Mouse (Mus musculus): Measurements from ENCODE around the gene Tspan4. TPM values are rescaled to one million over a fixed set of nuclear protein-coding genes. Genes with fewer than 3 reads are reported as not detected.

The Tspan4 gene
- polyA plus RNA-seq, 1 experiment from 2014 or later: 24.8 TPM

DNA sequence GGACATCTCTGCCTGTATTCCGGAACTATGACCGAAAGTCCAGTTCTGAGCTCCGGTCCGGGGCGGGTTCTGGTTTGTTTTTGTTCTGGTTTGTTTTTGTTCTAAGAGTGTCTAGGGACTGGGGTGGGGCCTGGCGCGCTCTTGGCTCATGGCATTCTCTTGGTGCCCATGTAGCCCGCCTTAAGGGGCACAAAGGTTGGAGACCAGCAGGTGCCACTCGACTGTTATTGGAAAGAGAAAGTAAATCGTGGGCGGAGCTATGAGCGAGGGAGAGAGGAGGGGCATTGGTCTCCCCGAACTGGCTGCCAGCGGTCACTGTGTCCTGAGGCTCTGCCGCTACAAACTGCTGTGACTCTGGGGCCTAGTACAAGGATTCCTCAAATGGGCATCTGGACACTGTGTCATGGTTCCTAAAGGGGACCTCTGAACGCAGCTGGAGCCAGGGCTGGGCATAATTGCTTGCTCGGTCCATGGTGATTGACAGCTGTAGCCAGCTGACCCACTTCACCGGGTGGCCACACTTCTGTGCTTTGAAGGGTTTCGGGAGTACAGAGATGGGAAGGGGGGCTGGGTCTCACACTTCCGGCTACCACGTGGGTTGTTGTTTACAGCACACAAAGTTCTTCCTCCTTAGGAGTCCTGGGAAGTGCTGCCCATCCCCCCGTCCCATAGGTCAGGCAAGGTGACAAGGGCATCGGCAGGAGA lies 19.3 kb upstream of the Tspan4 start:
- peak; percentile 21 for ATAC-seq (ENCODE audit: insufficient number of reproducible peaks, insufficient read depth, low FRiP score, low TSS enrichment, low read depth)
- H3K27ac ChIP-seq: peak overlapping the region; percentile 66; the same call in 1 of the 2 replicates
- peaks cover 34% of the 10 kb centered on the region for H3K27me3 ChIP-seq
- H3K9ac ChIP-seq (replicated peaks): peak overlapping the region; percentile 66
- no peaks in the 10 kb centered on the region for H3K9me3 ChIP-seq
- peak overlapping the region; percentile 61 for H3K4me3 ChIP-seq (replicated peaks)
- H3K4me2 ChIP-seq: peak overlapping the region; percentile 98
- peaks cover 17% of the 10 kb centered on the region for H3K4me1 ChIP-seq (replicated peaks)
- H3K36me3 ChIP-seq: peaks cover 24% of the 10 kb centered on the region
- WGBS: 1% methylated on average over 23 of the region's 23 CpGs

DNA sequence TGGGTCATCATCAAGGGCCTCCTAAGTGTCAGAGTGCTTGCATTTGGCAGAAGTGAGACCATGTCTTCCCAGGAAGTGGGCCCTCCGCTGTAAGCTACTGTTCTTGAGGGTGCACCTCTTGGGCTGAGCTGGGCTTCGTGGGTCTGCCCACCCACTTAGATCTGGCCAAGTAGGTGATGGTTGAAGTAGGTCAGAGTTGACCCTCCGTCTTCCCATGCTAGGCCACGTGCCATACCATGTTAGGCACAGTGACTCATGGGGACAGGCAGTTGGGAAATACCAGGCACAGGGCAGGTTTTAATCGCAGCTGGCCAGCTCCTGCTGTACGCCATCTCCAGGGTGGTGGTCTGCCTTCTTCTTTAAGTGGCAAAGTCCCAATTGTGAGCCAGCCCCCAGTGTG lies 18.3 kb upstream of the Tspan4 start:
- H3K4me3 ChIP-seq (replicated peaks): no peak overlapping the region

DNA sequence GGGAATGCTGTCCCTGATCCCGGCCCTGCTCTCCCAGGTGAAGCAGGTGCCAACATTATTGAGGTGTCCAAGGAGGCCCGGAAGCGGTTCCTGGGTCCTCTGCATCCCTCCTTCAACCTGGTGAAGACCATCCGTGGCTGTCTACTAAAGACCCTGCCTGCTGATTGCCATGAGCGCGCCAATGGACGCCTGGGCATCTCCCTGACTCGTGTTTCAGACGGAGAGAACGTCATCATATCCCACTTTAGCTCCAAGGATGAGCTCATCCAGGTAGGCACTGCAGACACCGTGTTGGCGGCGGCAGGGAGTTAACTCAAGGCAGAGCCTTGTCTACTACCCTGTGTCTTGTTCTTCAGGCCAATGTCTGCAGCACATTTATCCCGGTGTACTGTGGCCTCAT lies 17.8 kb upstream of the Tspan4 start:
- no peaks in the 10 kb centered on the region for H3K9me3 ChIP-seq
- 91% methylated on average over 14 of the region's 14 CpGs for WGBS
- H3K4me3 ChIP-seq (replicated peaks): no peak overlapping the region
- H3K4me1 ChIP-seq (replicated peaks): peaks cover 26% of the 10 kb centered on the region
- no peak for ATAC-seq (ENCODE audit: insufficient number of reproducible peaks, insufficient read depth, low FRiP score, low TSS enrichment, low read depth)
- H3K4me2 ChIP-seq: no peak overlapping the region
- H3K36me3 ChIP-seq: peaks cover 10% of the 10 kb centered on the region
- H3K9ac ChIP-seq (replicated peaks): no peak overlapping the region
- peaks cover 49% of the 10 kb centered on the region for H3K27me3 ChIP-seq
- no peak overlapping the region for H3K27ac ChIP-seq

More for the DNA sequence above, 18.3 kb upstream of the Tspan4 start:
- H3K9me3 ChIP-seq: no peaks in the 10 kb centered on the region
- peaks cover 21% of the 10 kb centered on the region for H3K4me1 ChIP-seq (replicated peaks)
- H3K27me3 ChIP-seq: peaks cover 44% of the 10 kb centered on the region
- H3K27ac ChIP-seq: no peak overlapping the region
- H3K4me2 ChIP-seq: no peak overlapping the region
- no peak for ATAC-seq (ENCODE audit: insufficient number of reproducible peaks, insufficient read depth, low FRiP score, low TSS enrichment, low read depth)
- H3K9ac ChIP-seq (replicated peaks): no peak overlapping the region
- 94% methylated on average over 6 of the region's 6 CpGs for WGBS
- peaks cover 15% of the 10 kb centered on the region for H3K36me3 ChIP-seq

GRCm38 (mm10) chr7:141457986-141458660 lies 16.9 kb upstream of the Tspan4 start:
- no peak for ATAC-seq (ENCODE audit: insufficient number of reproducible peaks, insufficient read depth, low FRiP score, low TSS enrichment, low read depth)
- H3K36me3 ChIP-seq: peaks cover 8% of the 10 kb centered on the region; the same call in 1 of the 2 replicates
- H3K4me2 ChIP-seq: no peak overlapping the region
- WGBS: 75% methylated on average over 15 of the region's 15 CpGs
- no peak overlapping the region for H3K27ac ChIP-seq
- no peak overlapping the region for H3K4me3 ChIP-seq (replicated peaks)
- H3K9me3 ChIP-seq: no peaks in the 10 kb centered on the region
- H3K4me1 ChIP-seq (replicated peaks): peaks cover 30% of the 10 kb centered on the region
- no peak overlapping the region for H3K9ac ChIP-seq (replicated peaks)
- H3K27me3 ChIP-seq: peaks cover 57% of the 10 kb centered on the region

DNA sequence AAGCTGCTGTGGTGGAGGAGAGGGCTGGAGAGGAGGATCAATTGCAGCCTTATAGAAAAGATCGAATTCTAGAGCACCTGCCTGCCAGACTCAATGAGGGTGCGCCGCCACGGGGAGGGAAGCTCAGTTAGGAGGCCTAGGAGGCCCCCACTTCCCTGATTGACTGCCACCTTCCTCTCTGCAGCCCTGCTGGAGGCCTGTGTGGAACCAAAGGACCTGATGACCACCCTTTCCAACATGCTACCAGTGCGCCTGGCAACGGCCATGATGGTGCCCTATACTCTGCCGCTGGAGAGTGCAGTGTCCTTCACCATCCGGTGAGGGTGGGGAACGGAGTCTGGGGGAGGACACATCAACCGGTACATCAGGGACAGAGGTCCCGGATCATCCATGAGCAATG lies 16.4 kb upstream of the Tspan4 start:
- Histone ChIP-seq H3K27me3 (peaks cover 63% of the 10 kb centered on the region), H3K9me3 (no peaks in the 10 kb centered on the region), H3K4me1 (replicated peaks) (peaks cover 30% of the 10 kb centered on the region), H3K36me3 (peaks cover 8% of the 10 kb centered on the region; the same call in 1 of the 2 replicates), H3K9ac (replicated peaks) (no peak overlapping the region), H3K27ac (no peak overlapping the region), H3K4me3 (replicated peaks) (no peak overlapping the region), H3K4me2 (no peak overlapping the region)
- 91% methylated on average over 11 of the region's 11 CpGs for WGBS
- ATAC-seq (ENCODE audit: insufficient number of reproducible peaks, insufficient read depth, low FRiP score, low TSS enrichment, low read depth): no peak

- Histone ChIP-seq H3K4me2 (no peak overlapping the region), H3K9me3 (no peaks in the 10 kb centered on the region), H3K36me3 (peaks cover 8% of the 10 kb centered on the region; the same call in 1 of the 2 replicates), H3K27ac (no peak overlapping the region), H3K27me3 (peaks cover 69% of the 10 kb centered on the region), H3K9ac (replicated peaks) (no peak overlapping the region), H3K4me3 (replicated peaks) (no peak overlapping the region), H3K4me1 (replicated peaks) (peaks cover 33% of the 10 kb centered on the region)
- no peak for ATAC-seq (ENCODE audit: insufficient number of reproducible peaks, insufficient read depth, low FRiP score, low TSS enrichment, low read depth)
- WGBS: 90% methylated on average over 17 of the region's 17 CpGs
These were observed 15.7 kb upstream of the Tspan4 start for GRCm38 (mm10) chr7:141459301-141459711.

GRCm38 (mm10) chr7:141460001-141460390 lies 15.0 kb upstream of the Tspan4 start:
- Histone ChIP-seq H3K36me3 (peaks cover 8% of the 10 kb centered on the region; the same call in 1 of the 2 replicates), H3K9me3 (no peaks in the 10 kb centered on the region), H3K27me3 (peaks cover 76% of the 10 kb centered on the region), H3K4me3 (replicated peaks) (no peak overlapping the region), H3K4me1 (replicated peaks) (peaks cover 34% of the 10 kb centered on the region), H3K4me2 (no peak overlapping the region), H3K9ac (replicated peaks) (no peak overlapping the region), H3K27ac (no peak overlapping the region)
- no peak for ATAC-seq (ENCODE audit: insufficient number of reproducible peaks, insufficient read depth, low FRiP score, low TSS enrichment, low read depth)
- WGBS: 72% methylated on average over 5 of the region's 5 CpGs

GRCm38 (mm10) chr7:141460391-141461113 lies 14.5 kb upstream of the Tspan4 start, which contains the start of gene Cracr2b:
Gene Cracr2b (plus strand): TSS chr7:141461094.
- no peak for ATAC-seq (ENCODE audit: insufficient number of reproducible peaks, insufficient read depth, low FRiP score, low TSS enrichment, low read depth)
- Histone ChIP-seq H3K4me3 (replicated peaks) (peak within 1 kb of the TSS; percentile 42), H3K27ac (no peak within 1 kb of the TSS), H3K9me3 (no peaks in the 10 kb centered on the region), H3K27me3 (peaks cover 82% of the 10 kb centered on the region), H3K9ac (replicated peaks) (peak within 1 kb of the TSS; percentile 58), H3K36me3 (peaks cover 8% of the 10 kb centered on the region; the same call in 1 of the 2 replicates), H3K4me2 (peak within 1 kb of the TSS; percentile 78), H3K4me1 (replicated peaks) (peaks cover 37% of the 10 kb centered on the region)
- WGBS: 71% methylated on average over 15 of the region's 15 CpGs

DNA sequence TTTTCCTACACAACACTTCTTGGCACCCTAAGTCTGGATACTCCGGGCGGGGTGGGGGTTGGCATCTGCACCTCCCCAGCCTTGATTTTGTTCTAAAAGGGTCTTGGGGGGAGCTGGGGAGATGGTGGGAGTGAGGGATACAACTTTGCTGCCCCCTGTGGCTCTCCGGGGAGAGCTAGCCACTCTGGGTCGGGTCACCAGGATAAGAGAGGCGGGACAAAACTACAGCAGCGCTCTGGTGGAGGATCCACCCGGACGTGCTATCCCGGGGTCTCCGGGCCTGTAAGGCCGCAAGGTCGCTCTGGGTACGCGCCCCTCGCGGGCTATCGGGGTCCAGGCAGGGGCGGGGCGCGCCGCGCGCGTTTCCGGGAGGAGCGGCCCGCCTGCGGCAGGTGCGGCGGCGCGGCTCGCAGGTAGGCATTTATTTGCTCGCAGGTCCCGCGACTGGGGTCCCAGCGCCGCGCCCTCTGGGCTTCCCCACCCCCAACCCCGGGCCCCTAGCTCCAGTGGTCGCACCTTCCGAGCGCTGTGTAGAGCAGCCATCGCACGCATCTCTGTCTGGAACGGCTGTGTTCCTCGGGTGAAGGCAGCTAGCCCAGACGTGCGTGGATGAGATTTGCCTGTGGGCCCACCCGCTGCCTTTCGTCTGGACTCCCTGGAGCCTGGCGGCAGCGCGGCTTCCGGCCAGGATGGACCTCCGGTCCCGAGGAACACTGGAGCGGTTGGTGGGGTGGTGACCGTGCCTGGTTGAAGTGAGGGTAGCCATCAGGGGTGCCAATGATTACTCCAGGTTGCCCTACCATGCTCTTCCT lies 13.3 kb upstream of the Tspan4 start:
- Histone ChIP-seq H3K4me1 (replicated peaks) (peaks cover 36% of the 10 kb centered on the region), H3K4me3 (replicated peaks) (peak overlapping the region; percentile 42), H3K27me3 (peaks cover 91% of the 10 kb centered on the region), H3K9me3 (no peaks in the 10 kb centered on the region), H3K4me2 (peak overlapping the region; percentile 78), H3K36me3 (peaks cover 8% of the 10 kb centered on the region; the same call in 1 of the 2 replicates), H3K9ac (replicated peaks) (peak overlapping the region; percentile 58), H3K27ac (no peak overlapping the region)
- WGBS: 2% methylated on average over 58 of the region's 59 CpGs
- no peak for ATAC-seq (ENCODE audit: insufficient number of reproducible peaks, insufficient read depth, low FRiP score, low TSS enrichment, low read depth)

DNA sequence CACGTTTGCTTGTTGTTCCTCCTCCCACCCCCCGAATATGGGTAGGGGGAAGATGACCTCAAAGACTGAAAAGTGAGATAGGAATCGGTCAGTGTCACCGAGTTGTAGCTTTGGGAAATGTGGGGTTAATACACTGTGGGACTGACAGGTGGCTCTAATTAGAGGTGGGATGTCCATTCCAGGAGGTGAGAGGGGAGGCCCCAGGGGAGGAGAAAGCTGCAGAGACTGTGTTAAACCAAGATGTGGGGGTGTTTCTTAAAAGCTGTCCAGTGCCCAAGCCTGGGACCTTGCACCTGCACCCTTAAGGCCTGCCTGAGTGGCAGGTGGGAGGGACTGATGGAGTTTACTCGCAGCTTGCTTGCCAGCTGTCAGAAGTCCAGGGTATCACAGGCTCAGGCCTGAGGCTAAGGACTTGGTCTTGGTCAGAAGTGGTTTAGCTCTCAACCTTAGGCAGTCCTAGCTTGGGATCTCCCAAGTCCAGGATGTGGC lies 12.7 kb upstream of the Tspan4 start:
- Histone ChIP-seq H3K4me1 (replicated peaks) (peaks cover 41% of the 10 kb centered on the region), H3K4me2 (peak overlapping the region; percentile 78), H3K9me3 (no peaks in the 10 kb centered on the region), H3K9ac (replicated peaks) (peak overlapping the region; percentile 58; the same call in 1 of the 2 replicates), H3K27me3 (peaks cover 84% of the 10 kb centered on the region), H3K4me3 (replicated peaks) (peak overlapping the region; percentile 42; the same call in 1 of the 2 replicates), H3K36me3 (peaks cover 8% of the 10 kb centered on the region; the same call in 1 of the 2 replicates), H3K27ac (no peak overlapping the region)
- no peak for ATAC-seq (ENCODE audit: insufficient number of reproducible peaks, insufficient read depth, low FRiP score, low TSS enrichment, low read depth)
- WGBS: 7% methylated on average over 5 of the region's 5 CpGs
